Mouse (Mus musculus) myocyte (in vitro differentiated cells): Measurements from ENCODE around the gene Clps.

Source experiments
- E2F4 ChIP-seq: IDR thresholded peaks from one replicate; pipeline ENCODE4 v1.6.1; 2011; ENCODE audit warnings: mild to moderate bottlenecking, control low read depth, moderate library complexity; ENCODE audit not compliant: insufficient read depth
- MAX ChIP-seq: IDR thresholded peaks from one replicate; pipeline ENCODE4 v1.6.1; 2011; ENCODE audit warnings: low read depth, mild to moderate bottlenecking, control low read depth
- MYOD1 ChIP-seq, 3 experiments: IDR thresholded peaks; one replicate each; pipeline ENCODE4 v1.6.1; 2011; ENCODE audit warnings: control low read depth in 2 of 3, low read depth in 2 of 3, mild to moderate bottlenecking in 2 of 3, moderate library complexity in 1 of 3; ENCODE audit not compliant: insufficient read length in 2 of 3, control insufficient read depth in 1 of 3
- MYOG ChIP-seq, 3 experiments: IDR thresholded peaks; one replicate each; pipeline ENCODE4 v1.6.1; 2011; ENCODE audit warnings: control low read depth in 2 of 3, low read depth in 2 of 3, mild to moderate bottlenecking in 2 of 3; ENCODE audit not compliant: insufficient read length in 2 of 3, control insufficient read depth in 1 of 3, insufficient read depth in 1 of 3
- POLR2A ChIP-seq: IDR thresholded peaks from one replicate; pipeline ENCODE4 v1.6.1; 2011; ENCODE audit warnings: low read depth, mild to moderate bottlenecking, control low read depth, moderate library complexity; ENCODE audit not compliant: insufficient read length
- POLR2AphosphoS2 ChIP-seq: IDR thresholded peaks from one replicate; pipeline ENCODE4 v1.6.1; 2011; ENCODE audit warnings: low read depth, control low read depth; ENCODE audit not compliant: insufficient read length
- REST ChIP-seq: IDR thresholded peaks from one replicate; pipeline ENCODE4 v1.6.1; 2011; ENCODE audit warnings: mild to moderate bottlenecking, control low read depth, moderate library complexity; ENCODE audit not compliant: insufficient read depth, insufficient read length
- SRF ChIP-seq: IDR thresholded peaks from one replicate; pipeline ENCODE4 v1.6.1; 2011; ENCODE audit warnings: low read depth; ENCODE audit not compliant: control insufficient read depth, insufficient read length
- TCF12 ChIP-seq: IDR thresholded peaks from one replicate; pipeline ENCODE4 v1.6.1; 2011; ENCODE audit warnings: mild to moderate bottlenecking, control low read depth; ENCODE audit not compliant: poor library complexity, insufficient read depth, severe bottlenecking

GRCm38 (mm10) chr17:28521920-28522319 lies 38.6 kb downstream of the Clps start:
- TF ChIP-seq MAX (no peak), POLR2A (no peak), MYOD1 (IDR thresholded peaks at IDR 0.05; ENCODE audit: control insufficient read depth in 1 of 3, insufficient read length in 2 of 3, low read depth in 2 of 3) (no peak), MYOG (IDR thresholded peaks at IDR 0.05; ENCODE audit: control insufficient read depth in 1 of 3, insufficient read depth in 1 of 3, insufficient read length in 2 of 3, low read depth in 2 of 3) (no peak), POLR2AphosphoS2 (no peak), E2F4 (no peak), TCF12 (no peak), REST (no peak), SRF (no peak)
